Mouse (Mus musculus) CH12.LX (cell line): ENCODE results near the gene Cenpn.

Experiments
- CHD2 ChIP-seq: IDR thresholded peaks from 2 replicates; pipeline ENCODE4 v1.6.1; 2011; ENCODE audit warnings: low read length, improper control_type of control experiment
- CTCF ChIP-seq, 2 experiments: IDR thresholded peaks in 1 of 2; conservative IDR thresholded peaks in 1 of 2; 2 replicates each; pipeline ENCODE4 v1.5.1; 2011 to 2012; ENCODE audit warnings: low read depth in 2 of 2, low read length in 2 of 2, improper control_type of control experiment in 1 of 2, inconsistent platforms in 1 of 2, mild to moderate bottlenecking in 1 of 2, moderate library complexity in 1 of 2
- ETS1 ChIP-seq: conservative IDR thresholded peaks from 2 replicates; pipeline ENCODE4 v1.6.1; 2012; ENCODE audit warnings: low read depth, mild to moderate bottlenecking, inconsistent platforms, low read length, improper control_type of control experiment, moderate library complexity
- MAX ChIP-seq: IDR thresholded peaks from 2 replicates; pipeline ENCODE4 v1.6.1; 2011; ENCODE audit warnings: low read length, improper control_type of control experiment
- POLR2A ChIP-seq: IDR thresholded peaks from 2 replicates; pipeline ENCODE4 v1.6.1; 2011; ENCODE audit warnings: low read depth, mild to moderate bottlenecking, improper control_type of control experiment, low read length
- RAD21 ChIP-seq: IDR thresholded peaks from 2 replicates; pipeline ENCODE4 v1.6.1; 2011; ENCODE audit warnings: low read depth, mild to moderate bottlenecking, low read length, improper control_type of control experiment, moderate library complexity
- ZC3H11A ChIP-seq: IDR thresholded peaks from 2 replicates; pipeline ENCODE4 v1.6.1; 2012; ENCODE audit warnings: low read depth, mild to moderate bottlenecking, inconsistent platforms, low read length, improper control_type of control experiment
- ZNF384 ChIP-seq: IDR thresholded peaks from 2 replicates; pipeline ENCODE4 v1.6.1; 2012; ENCODE audit warnings: low read depth, low read length, improper control_type of control experiment, inconsistent platforms

DNA sequence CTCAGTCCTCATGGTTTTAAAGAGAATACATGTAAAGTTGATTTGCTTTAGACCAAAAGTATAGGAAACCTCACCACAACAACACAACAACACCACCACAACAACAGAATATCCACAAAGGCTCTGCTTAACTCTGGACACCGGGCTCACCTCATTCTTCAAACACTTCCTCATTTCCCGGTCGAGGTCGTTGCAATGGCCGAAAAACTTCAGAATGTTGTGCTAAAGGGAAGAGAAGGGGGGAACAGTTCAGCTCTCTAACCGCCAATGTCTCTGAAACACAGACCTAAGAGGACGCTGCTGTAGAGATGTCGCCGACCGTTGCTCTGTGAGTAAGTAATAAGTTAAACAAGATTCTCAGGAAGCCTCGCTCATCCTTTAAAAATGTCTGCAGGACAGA is 27.6 kb upstream of the Cenpn start:
- no peak for TF ChIP-seq ZC3H11A
- no peak for TF ChIP-seq MAX
- no peak for TF ChIP-seq CHD2
- no peak for TF ChIP-seq CTCF (conservative IDR thresholded peaks at IDR 0.05 in 1 of 2, IDR thresholded peaks at IDR 0.05 in 1 of 2; ENCODE audit: low read depth in 2 of 2, low read length in 2 of 2)
- TF ChIP-seq ETS1: no peak
- no peak for TF ChIP-seq RAD21
- no peak for TF ChIP-seq POLR2A
- no peak for TF ChIP-seq ZNF384
